Mouse (Mus musculus) erythroblast, embryonic 14.5 days (primary cell): ENCODE results near the gene Pik3r6.

Experiments
- GATA1 ChIP-seq: IDR thresholded peaks from 2 replicates; pipeline ENCODE4 v1.6.1; 2012; ENCODE audit warnings: low read length, inconsistent platforms, mixed read lengths
- TAL1 ChIP-seq: IDR thresholded peaks from 3 replicates; pipeline ENCODE4 v1.6.1; 2012; ENCODE audit warnings: low read length, inconsistent platforms, mixed read lengths

- TF ChIP-seq GATA1 (no peak), TAL1 (no peak)
These were observed 25.2 kb upstream of the Pik3r6 start for GRCm38 (mm10) chr11:68477661-68478060.
